12 mouse cellular contexts compared by ENCODE assay signal in genomic region chr14:77297039-77297438, GRCm38 (mm10).
DNase-seq lines count a peak whose midpoint lies in the region; ATAC-seq and TF ChIP-seq lines count a peak whose summit lies in the region.
"Had no signal": no experiment of that assay in that cellular context is flagged by ENCODE, and none has a peak within 500 bp of the region (broad histone marks: within the 10 kb centered on the region; RNA-seq: fewer than 3 reads in every experiment).

No protein-coding gene starts in this region.

- peak; percentile 18; the same call in 1 of the 2 replicates for TF ChIP-seq CTCF in intestine, postnatal 0 days (IDR thresholded peaks at IDR 0.05; ENCODE audit: low read depth)
- TF ChIP-seq CTCF in Patski (IDR thresholded peaks at IDR 0.05), result peak; percentile 23
- TF ChIP-seq CTCF in left cerebral cortex, adult 2 months (IDR thresholded peaks at IDR 0.05), result peak; percentile 48

- POLR2A ChIA-PET in Patski (lab: Charles Lee), result no interaction called here

- no peaks in the 10 kb centered on the region for H3K36me3 ChIP-seq in intestine, postnatal 0 days (ENCODE audit: control insufficient read depth, insufficient read depth)
- H3K36me3 ChIP-seq in intestine, embryonic 16.5 days (ENCODE audit: control insufficient read depth, insufficient read depth, low read length), result no peaks in the 10 kb centered on the region
- H3K36me3 ChIP-seq: limb, embryonic 12.5 days had no signal

- 68% methylated on average over 4 of the region's 4 CpGs for WGBS in intestine, postnatal 0 days
- WGBS in intestine, embryonic 16.5 days, result 75% methylated on average over 4 of the region's 4 CpGs

- no peak for ATAC-seq in intestine, postnatal 0 days
- ATAC-seq in intestine, embryonic 16.5 days, result no peak
- ATAC-seq in Patski, result no peak

- no peak overlapping the region for H3K4me2 ChIP-seq in intestine, postnatal 0 days (replicated peaks; ENCODE audit: low read depth)
- no peak overlapping the region for H3K4me2 ChIP-seq in intestine, embryonic 16.5 days (ENCODE audit: low read depth, low read length)
- H3K4me2 ChIP-seq: hindbrain, embryonic 14.5 days; limb, embryonic 12.5 days had no signal

- no peaks in the 10 kb centered on the region for H3K9me3 ChIP-seq in intestine, postnatal 0 days (ENCODE audit: control insufficient read depth)
- no peaks in the 10 kb centered on the region for H3K9me3 ChIP-seq in intestine, embryonic 16.5 days (ENCODE audit: control insufficient read depth, low read length)
- H3K9me3 ChIP-seq: limb, embryonic 12.5 days had no signal

- H3K9ac ChIP-seq in intestine, postnatal 0 days (ENCODE audit: low read depth, low read length), result no peak overlapping the region
- no peak overlapping the region for H3K9ac ChIP-seq in intestine, embryonic 16.5 days (ENCODE audit: low read depth, low read length)
- H3K9ac ChIP-seq: hindbrain, embryonic 14.5 days; limb, embryonic 12.5 days had no signal

- intact Hi-C loops in left cerebral cortex, adult 2 months (cut with DNase I), result no loop called here

- no peak overlapping the region for H3K27ac ChIP-seq in intestine, postnatal 0 days (ENCODE audit: low read depth, low read length)
- H3K27ac ChIP-seq in intestine, embryonic 16.5 days (ENCODE audit: low read length), result no peak overlapping the region
- H3K27ac ChIP-seq in left cerebral cortex, adult 2 months, result no peak overlapping the region
- H3K27ac ChIP-seq: hindbrain, embryonic 14.5 days; limb, embryonic 12.5 days had no signal

- no peaks in the 10 kb centered on the region for H3K27me3 ChIP-seq in intestine, postnatal 0 days (replicated peaks; ENCODE audit: control insufficient read depth, insufficient read depth, low read length)
- H3K27me3 ChIP-seq in intestine, embryonic 16.5 days (replicated peaks; ENCODE audit: control insufficient read depth, insufficient read depth, low read length), result no peaks in the 10 kb centered on the region
- H3K27me3 ChIP-seq in Patski, result no peaks in the 10 kb centered on the region
- H3K27me3 ChIP-seq: limb, embryonic 12.5 days had no signal

- H3K4me3 ChIP-seq in intestine, postnatal 0 days (ENCODE audit: low read depth, low read length), result no peak overlapping the region
- no peak overlapping the region for H3K4me3 ChIP-seq in intestine, embryonic 16.5 days (ENCODE audit: low read length)
- H3K4me3 ChIP-seq in left cerebral cortex, adult 2 months, result no peak overlapping the region
- H3K4me3 ChIP-seq: limb, embryonic 12.5 days had no signal

- CTCF ChIA-PET in Patski (lab: Charles Lee), result no interaction called here

- DNase-seq in cerebellum, postnatal 14 days, result peak; percentile 38 to 48
- DNase-seq in cerebellum, adult 11-12 months, result no peak
- no peak for DNase-seq in Patski (ENCODE audit: low read depth, low spot score)
- DNase-seq in left cerebral cortex, adult 2 months (ENCODE audit: extremely low spot score in 1 of 2, low spot score in 2 of 2), result peak in 1 of 2 experiments; percentile 40
- no peak for DNase-seq in thymus, postnatal 0 days (ENCODE audit: low spot score)
- DNase-seq in thymus, adult 18-20 months, result no peak
- DNase-seq: kidney, postnatal 14 days; lung, postnatal 36 days had no signal

- in situ Hi-C loops in Patski (cut with MboI; ENCODE audit: low pct_unique_long_range_greater_than_20kb), result no loop called here

- H3K4me1 ChIP-seq in intestine, postnatal 0 days (replicated peaks; ENCODE audit: control insufficient read depth, insufficient read depth, low read length), result no peaks in the 10 kb centered on the region
- H3K4me1 ChIP-seq in intestine, embryonic 16.5 days (ENCODE audit: control insufficient read depth, insufficient read depth, low read length), result no peaks in the 10 kb centered on the region
- H3K4me1 ChIP-seq: limb, embryonic 12.5 days had no signal

Comparison
In these comparisons a context has a peak if more than half of its experiments do, and no peak if none do; other contexts are left out.
1. DNase-seq: peak in cerebellum, postnatal 14 days (2 of 2); none in cerebellum, adult 11-12 months (single experiment), Patski (single experiment), thymus, postnatal 0 days (single experiment) and thymus, adult 18-20 months (0 of 2).
2. Peak in every context shown above with its lines, with median percentiles within 50 percentile points of each other: CTCF ChIP-seq.